Mouse (Mus musculus): ENCODE measurements around the gene Pnn.

DNA sequence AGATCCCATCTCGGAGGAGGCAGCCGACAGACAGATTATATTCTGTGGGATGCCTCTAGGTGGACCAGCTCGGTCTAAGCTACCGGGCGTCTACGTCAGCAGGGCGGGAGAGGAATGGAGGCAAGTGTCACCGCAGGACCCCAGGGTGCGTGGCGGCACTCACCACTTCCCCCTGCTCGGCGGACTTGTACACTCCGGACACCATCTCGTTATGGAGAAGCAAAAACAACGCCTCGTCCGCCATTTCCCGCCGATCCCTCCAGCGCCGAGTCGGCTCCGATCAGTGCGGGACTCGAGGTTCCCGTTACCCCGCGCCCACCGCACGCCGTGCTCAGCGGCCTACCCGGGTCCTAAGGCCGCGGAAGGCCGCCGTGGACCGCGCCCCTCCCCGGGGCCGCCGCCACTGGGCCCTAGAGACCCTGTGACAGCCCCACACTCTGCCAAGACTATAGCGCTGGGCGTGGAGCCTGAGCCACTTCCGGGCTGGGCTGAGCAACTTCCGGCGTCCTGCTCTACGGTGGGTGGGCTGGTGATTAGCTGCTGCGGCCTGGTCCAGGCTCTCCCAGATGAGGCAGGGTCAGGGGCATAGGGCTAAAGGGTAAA, 5.6 kb upstream of the Pnn start, which contains the start of gene Trappc6b:
- TF ChIP-seq GATA1 (IDR thresholded peaks at IDR 0.05; ENCODE audit: borderline replicate concordance, low read length) = no peak
- peak; percentile 76; the same call in 1 of the 2 replicates for TF ChIP-seq FLI1 (IDR thresholded peaks at IDR 0.05; ENCODE audit: low read length)

All from megakaryocyte, embryonic 14.5 days (primary cell).